Mouse (Mus musculus) G1E (cell line): ENCODE data around the gene Efcab2. TPM values are rescaled to one million over a fixed set of nuclear protein-coding genes. Genes with fewer than 3 reads are reported as not detected.

ENCODE experiments used
- ATAC-seq: 2 replicates; pipeline ENCODE4 v1.8.0; 2016; ENCODE audit warnings: mild to moderate bottlenecking; ENCODE audit not compliant: insufficient number of reproducible peaks, poor library complexity, low FRiP score, severe bottlenecking; ENCODE audit errors: extremely low read depth
- DNase-seq: peaks from one replicate; pipeline ENCODE4 v3.0.0; 2012; ENCODE audit warnings: low spot score
- H3K27me3 ChIP-seq: 2 replicates; pipeline ENCODE4 v1.6.1; 2012; ENCODE audit warnings: mild to moderate bottlenecking, low read length, inconsistent platforms; ENCODE audit not compliant: insufficient read depth
- H3K36me3 ChIP-seq: replicated peaks from 2 replicates; pipeline ENCODE3; 2012; ENCODE audit warnings: mild to moderate bottlenecking, inconsistent platforms
- H3K4me1 ChIP-seq: 2 replicates; pipeline ENCODE4 v1.6.1; 2012; ENCODE audit warnings: low read depth, low read length, inconsistent platforms, mixed read lengths; ENCODE audit not compliant: insufficient read depth
- H3K4me3 ChIP-seq: 2 replicates; pipeline ENCODE4 v1.5.1; 2012; ENCODE audit warnings: low read depth, mild to moderate bottlenecking, inconsistent platforms, low read length, moderate library complexity, mixed read lengths
- H3K9me3 ChIP-seq: replicated peaks from 2 replicates; pipeline ENCODE4 v1.6.1; 2012; ENCODE audit warnings: inconsistent platforms
- CTCF ChIP-seq: IDR thresholded peaks from 2 replicates; pipeline ENCODE4 v1.5.1; 2012; ENCODE audit warnings: low read depth, low read length, inconsistent platforms, mixed read lengths
- GATA1 ChIP-seq: IDR thresholded peaks from 2 replicates; pipeline ENCODE4 v1.6.1; 2012; ENCODE audit warnings: borderline replicate concordance, low read length, inconsistent platforms, mixed read lengths
- GATA2 ChIP-seq: IDR thresholded peaks from 2 replicates; pipeline ENCODE4 v1.6.1; 2012; ENCODE audit warnings: low read depth, low read length, inconsistent platforms, borderline replicate concordance
- POLR2AphosphoS5 ChIP-seq: IDR thresholded peaks from 2 replicates; pipeline ENCODE4 v1.6.1; 2012; ENCODE audit warnings: low read depth, low read length, inconsistent platforms; ENCODE audit not compliant: insufficient replicate concordance
- TAL1 ChIP-seq: conservative IDR thresholded peaks from 2 replicates; pipeline ENCODE4 v1.6.1; 2012; ENCODE audit warnings: low read depth, low read length, inconsistent platforms, mixed read lengths
- polyA plus RNA-seq: library from polyadenylated mRNA; stranded (reverse); fragments of >175 nt; gene quantifications from 2 replicates; pipeline ENCODE4 v1.2.3, GENCODE M21; 2012
- total RNA-seq, 2 experiments: library from RNA; stranded (forward) in 1 of 2; stranded (reverse) in 1 of 2; fragments of 200-1000 nt in 1 of 2; fragments of >200 nt in 1 of 2; fragmentation: Nextera tagmentation in 1 of 2; gene quantifications; 2 replicates each; pipeline ENCODE4 v1.2.3; 2014 to 2017

Efcab2 gene
- total and polyA plus RNA-seq, 3 experiments, result 0.17 to 6.0 (median 4.1) TPM

DNA sequence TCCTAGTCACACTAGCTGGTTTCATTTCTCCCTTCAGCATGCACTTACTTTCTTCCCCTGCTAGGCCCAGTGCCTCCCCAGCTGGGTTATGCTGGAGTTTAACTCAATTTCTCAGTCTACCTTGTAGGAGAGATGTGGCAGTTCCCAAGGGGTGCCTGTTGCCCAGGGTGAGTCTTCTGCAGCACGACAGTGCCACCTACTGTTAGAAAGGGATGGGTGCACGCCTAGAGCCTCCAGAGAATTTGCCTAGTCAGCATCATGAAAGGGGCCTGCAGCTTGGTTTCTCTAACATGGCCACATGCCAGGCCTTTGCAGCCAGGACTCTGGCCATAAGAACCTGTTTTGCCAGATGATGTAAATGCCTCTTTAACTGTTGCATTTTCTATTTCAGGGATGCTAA is 57.8 kb downstream of the Efcab2 start:
- Histone ChIP-seq H3K36me3 (no peaks in the 10 kb centered on the region), H3K9me3 (peaks cover 2% of the 10 kb centered on the region; the same call in 1 of the 2 replicates), H3K4me3 (no peak overlapping the region), H3K4me1 (peaks cover 3% of the 10 kb centered on the region; the same call in 1 of the 2 replicates), H3K27me3 (no peaks in the 10 kb centered on the region)
- TF ChIP-seq CTCF (peak; percentile 79), GATA2 (no peak), POLR2AphosphoS5 (no peak), TAL1 (no peak), GATA1 (no peak)
- DNase-seq (peak; percentile 64), ATAC-seq (peak; percentile 86)

GRCm38 (mm10) chr1:178464140-178464539 is 58.3 kb downstream of the Efcab2 start:
- Histone ChIP-seq H3K36me3 (no peaks in the 10 kb centered on the region), H3K9me3 (peaks cover 2% of the 10 kb centered on the region; the same call in 1 of the 2 replicates), H3K4me1 (peaks cover 3% of the 10 kb centered on the region; the same call in 1 of the 2 replicates), H3K4me3 (no peak overlapping the region), H3K27me3 (no peaks in the 10 kb centered on the region)
- ATAC-seq (no peak), DNase-seq (no peak)
- TF ChIP-seq TAL1 (no peak), GATA2 (no peak), CTCF (no peak), GATA1 (no peak), POLR2AphosphoS5 (no peak)

DNA sequence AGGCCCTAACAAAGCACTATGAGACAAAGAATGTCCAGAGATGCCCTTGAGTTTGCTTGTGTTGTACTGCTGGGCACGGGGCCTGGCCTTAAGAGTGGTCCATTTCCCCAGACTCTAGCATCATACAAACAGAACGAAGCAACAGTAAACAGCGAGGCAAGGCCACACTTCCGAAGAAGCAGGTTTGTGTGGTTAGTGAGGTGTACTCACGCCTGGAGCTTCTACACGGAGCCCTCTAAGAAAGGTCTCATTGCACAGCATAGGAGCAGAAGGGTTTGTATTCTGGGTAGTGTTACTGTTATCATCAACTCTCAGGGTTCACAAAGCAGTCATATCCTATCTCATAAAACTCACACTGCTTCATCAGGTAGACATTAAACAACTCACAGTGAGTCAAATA is 61.7 kb downstream of the Efcab2 start:
- Histone ChIP-seq H3K36me3 (no peaks in the 10 kb centered on the region), H3K4me3 (no peak overlapping the region), H3K27me3 (no peaks in the 10 kb centered on the region), H3K9me3 (no peaks in the 10 kb centered on the region), H3K4me1 (peaks cover 3% of the 10 kb centered on the region; the same call in 1 of the 2 replicates)
- DNase-seq, result no peak
- TF ChIP-seq CTCF (no peak), GATA1 (no peak), POLR2AphosphoS5 (no peak), GATA2 (no peak), TAL1 (no peak)
- ATAC-seq, result 0 out of 2 replicates have a peak, but pooled peaks have one; percentile 6

GRCm38 (mm10) chr1:178468280-178468679 is 62.4 kb downstream of the Efcab2 start:
- TF ChIP-seq GATA2 (no peak), GATA1 (no peak), POLR2AphosphoS5 (no peak), TAL1 (no peak), CTCF (no peak; the same call in 1 of the 2 replicates)
- H3K36me3 ChIP-seq, result no peaks in the 10 kb centered on the region
- DNase-seq (no peak), ATAC-seq (no peak)
- H3K27me3 ChIP-seq, result no peaks in the 10 kb centered on the region
- no peak overlapping the region for H3K4me3 ChIP-seq
- peaks cover 3% of the 10 kb centered on the region; the same call in 1 of the 2 replicates for H3K4me1 ChIP-seq
- no peaks in the 10 kb centered on the region for H3K9me3 ChIP-seq

GRCm38 (mm10) chr1:178483854-178484253 is 78.0 kb downstream of the Efcab2 start:
- no peaks in the 10 kb centered on the region for H3K36me3 ChIP-seq
- peaks cover 10% of the 10 kb centered on the region for H3K27me3 ChIP-seq
- no peaks in the 10 kb centered on the region for H3K9me3 ChIP-seq
- TF ChIP-seq CTCF (no peak), GATA1 (no peak), GATA2 (no peak), POLR2AphosphoS5 (no peak)
- H3K4me1 ChIP-seq, result no peaks in the 10 kb centered on the region
- no peak overlapping the region for H3K4me3 ChIP-seq
- DNase-seq, result no peak
- no peak for ATAC-seq

DNA sequence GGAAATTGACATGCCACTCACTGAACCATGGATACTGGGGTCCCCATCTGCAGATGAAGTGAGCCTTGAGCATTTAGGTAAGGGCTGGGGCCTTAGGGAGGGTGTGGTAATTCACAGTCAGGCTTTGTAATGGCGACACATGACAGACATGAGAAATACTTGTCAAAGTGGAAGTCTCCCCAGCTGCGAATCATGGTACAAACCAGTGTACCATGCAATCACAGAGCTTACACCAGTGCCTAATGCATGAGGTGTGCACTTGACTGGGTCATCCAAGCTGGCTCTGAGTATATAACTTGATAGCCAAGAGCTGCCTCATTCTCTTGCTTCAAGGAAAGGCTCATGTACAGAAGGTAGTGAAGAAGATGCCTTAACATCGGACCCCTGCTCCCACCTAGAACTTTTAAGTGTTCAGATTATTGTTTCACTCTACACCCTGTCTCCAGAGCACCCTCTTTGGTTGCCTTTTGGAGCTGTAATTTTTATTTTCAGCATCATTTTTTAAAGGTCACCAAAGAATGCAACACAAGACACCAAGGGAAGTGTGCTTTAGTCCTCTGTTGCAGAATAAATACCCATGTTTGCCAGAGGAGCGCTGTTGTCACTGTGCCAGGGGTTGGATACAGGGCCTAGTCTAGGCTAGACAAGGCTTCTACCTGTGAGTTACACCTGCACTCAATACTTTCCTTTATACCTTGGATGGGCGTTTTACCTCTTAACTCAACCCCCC is 79.4 kb downstream of the Efcab2 start:
- Histone ChIP-seq H3K9me3 (no peaks in the 10 kb centered on the region), H3K4me1 (no peaks in the 10 kb centered on the region), H3K4me3 (no peak overlapping the region), H3K36me3 (no peaks in the 10 kb centered on the region), H3K27me3 (peaks cover 13% of the 10 kb centered on the region)
- ATAC-seq, result no peak
- no peak for TF ChIP-seq GATA1
- no peak for TF ChIP-seq TAL1
- no peak for TF ChIP-seq POLR2AphosphoS5
- no peak for TF ChIP-seq GATA2
- no peak for TF ChIP-seq CTCF
- DNase-seq, result no peak
